Mouse (Mus musculus): Measurements from ENCODE around the gene Ube2l6. TPM values are rescaled to one million over a fixed set of nuclear protein-coding genes. Genes with fewer than 3 reads are reported as not detected.
A peak's percentile ranks its signal among the peaks of the same experiment; 100 is the strongest.

The Ube2l6 gene
- polyA plus RNA-seq, 1 experiment = 24.1 TPM

- DNase-seq = no peak
- Histone ChIP-seq H3K36me3 (ENCODE audit: control insufficient read depth, insufficient read depth, low read length) (no peaks in the 10 kb centered on the region), H3K4me1 (ENCODE audit: control insufficient read depth, insufficient read depth, low read length) (no peaks in the 10 kb centered on the region), H3K27ac (ENCODE audit: insufficient read depth, low read depth, low read length) (no peak overlapping the region), H3K27me3 (replicated peaks; ENCODE audit: control insufficient read depth, insufficient read depth, low read length) (no peaks in the 10 kb centered on the region), H3K4me3 (ENCODE audit: insufficient read depth, low read depth, low read length) (no peak overlapping the region)
- 33% methylated on average over 3 of the region's 3 CpGs for WGBS
- TF ChIP-seq POLR2A (IDR thresholded peaks at IDR 0.05; ENCODE audit: low read depth, low read length) = no peak
- no peak for TF ChIP-seq CTCF (conservative IDR thresholded peaks at IDR 0.05; ENCODE audit: insufficient read depth, insufficient read length, low read depth, low read length)
Observed at GRCm38 (mm10) chr2:84819861-84820260, 21.2 kb downstream of the Ube2l6 start.

- no peak within 1 kb of the TSS for H3K27ac ChIP-seq (ENCODE audit: insufficient read depth, low read depth, low read length)
- no peaks in the 10 kb centered on the region for H3K27me3 ChIP-seq (replicated peaks; ENCODE audit: control insufficient read depth, insufficient read depth, low read length)
- peaks cover 2% of the 10 kb centered on the region; the same call in 1 of the 2 replicates for H3K4me1 ChIP-seq (ENCODE audit: control insufficient read depth, insufficient read depth, low read length)
- TF ChIP-seq CTCF (conservative IDR thresholded peaks at IDR 0.05; ENCODE audit: insufficient read depth, insufficient read length, low read depth, low read length) (no peak), POLR2A (IDR thresholded peaks at IDR 0.05; ENCODE audit: low read depth, low read length) (no peak)
- no peak within 1 kb of the TSS for H3K4me3 ChIP-seq (ENCODE audit: insufficient read depth, low read depth, low read length)
- no peaks in the 10 kb centered on the region for H3K36me3 ChIP-seq (ENCODE audit: control insufficient read depth, insufficient read depth, low read length)
- 38% methylated on average over 13 of the region's 13 CpGs for WGBS
- no peak for DNase-seq
Observed at GRCm38 (mm10) chr2:84822552-84822951, 23.9 kb downstream of the Ube2l6 start, which contains the start of gene Smtnl1. TSS of gene Smtnl1 (minus strand) at chr2:84822652.

GRCm38 (mm10) chr2:84823237-84823636, 24.6 kb downstream of the Ube2l6 start:
- H3K36me3 ChIP-seq (ENCODE audit: control insufficient read depth, insufficient read depth, low read length) = no peaks in the 10 kb centered on the region
- H3K4me3 ChIP-seq (ENCODE audit: insufficient read depth, low read depth, low read length) = no peak overlapping the region
- 19% methylated on average over 2 of the region's 2 CpGs for WGBS
- H3K4me1 ChIP-seq (ENCODE audit: control insufficient read depth, insufficient read depth, low read length) = peaks cover 2% of the 10 kb centered on the region; the same call in 1 of the 2 replicates
- DNase-seq = no peak
- H3K27me3 ChIP-seq (replicated peaks; ENCODE audit: control insufficient read depth, insufficient read depth, low read length) = no peaks in the 10 kb centered on the region
- no peak overlapping the region for H3K27ac ChIP-seq (ENCODE audit: insufficient read depth, low read depth, low read length)
- TF ChIP-seq CTCF (conservative IDR thresholded peaks at IDR 0.05; ENCODE audit: insufficient read depth, insufficient read length, low read depth, low read length) (no peak), POLR2A (IDR thresholded peaks at IDR 0.05; ENCODE audit: low read depth, low read length) (no peak)

GRCm38 (mm10) chr2:84826488-84827282, 28.1 kb downstream of the Ube2l6 start, which contains the start of gene Timm10:
TSS of gene Timm10 (plus strand) at chr2:84826997.
- Histone ChIP-seq H3K4me1 (ENCODE audit: control insufficient read depth, insufficient read depth, low read length) (peaks cover 2% of the 10 kb centered on the region; the same call in 1 of the 2 replicates), H3K4me3 (ENCODE audit: insufficient read depth, low read depth, low read length) (peak within 1 kb of the TSS; percentile 78), H3K36me3 (ENCODE audit: control insufficient read depth, insufficient read depth, low read length) (no peaks in the 10 kb centered on the region), H3K27me3 (replicated peaks; ENCODE audit: control insufficient read depth, insufficient read depth, low read length) (no peaks in the 10 kb centered on the region), H3K27ac (ENCODE audit: insufficient read depth, low read depth, low read length) (peak within 1 kb of the TSS; percentile 19)
- WGBS = under 1% methylated on average over 34 of the region's 34 CpGs
- TF ChIP-seq CTCF (conservative IDR thresholded peaks at IDR 0.05; ENCODE audit: insufficient read depth, insufficient read length, low read depth, low read length) (no peak), POLR2A (IDR thresholded peaks at IDR 0.05; ENCODE audit: low read depth, low read length) (no peak)
- peak; percentile 97 for DNase-seq

GRCm38 (mm10) chr2:84827283-84827920, 28.8 kb downstream of the Ube2l6 start:
- no peaks in the 10 kb centered on the region for H3K36me3 ChIP-seq (ENCODE audit: control insufficient read depth, insufficient read depth, low read length)
- H3K4me1 ChIP-seq (ENCODE audit: control insufficient read depth, insufficient read depth, low read length) = peaks cover 2% of the 10 kb centered on the region; the same call in 1 of the 2 replicates
- peak overlapping the region; percentile 19 for H3K27ac ChIP-seq (ENCODE audit: insufficient read depth, low read depth, low read length)
- H3K4me3 ChIP-seq (ENCODE audit: insufficient read depth, low read depth, low read length) = peak overlapping the region; percentile 78
- TF ChIP-seq POLR2A (IDR thresholded peaks at IDR 0.05; ENCODE audit: low read depth, low read length) (no peak), CTCF (conservative IDR thresholded peaks at IDR 0.05; ENCODE audit: insufficient read depth, insufficient read length, low read depth, low read length) (no peak)
- WGBS = under 1% methylated on average over 29 of the region's 29 CpGs
- peak; percentile 51 for DNase-seq
- H3K27me3 ChIP-seq (replicated peaks; ENCODE audit: control insufficient read depth, insufficient read depth, low read length) = no peaks in the 10 kb centered on the region

- Histone ChIP-seq H3K4me1 (ENCODE audit: control insufficient read depth, insufficient read depth, low read length) (no peaks in the 10 kb centered on the region; the same call in 1 of the 2 replicates), H3K27me3 (replicated peaks; ENCODE audit: control insufficient read depth, insufficient read depth, low read length) (no peaks in the 10 kb centered on the region), H3K27ac (ENCODE audit: insufficient read depth, low read depth, low read length) (no peak overlapping the region), H3K4me3 (ENCODE audit: insufficient read depth, low read depth, low read length) (no peak overlapping the region), H3K36me3 (ENCODE audit: control insufficient read depth, insufficient read depth, low read length) (no peaks in the 10 kb centered on the region)
- DNase-seq = peak; percentile 90
- 33% methylated on average over 10 of the region's 10 CpGs for WGBS
- TF ChIP-seq POLR2A (IDR thresholded peaks at IDR 0.05; ENCODE audit: low read depth, low read length) (no peak), CTCF (conservative IDR thresholded peaks at IDR 0.05; ENCODE audit: insufficient read depth, insufficient read length, low read depth, low read length) (peak; percentile 93)
Observed at GRCm38 (mm10) chr2:84831666-84832391, 33.2 kb downstream of the Ube2l6 start.

All from kidney, adult 2 months (tissue).